Mouse (Mus musculus): Measurements from ENCODE around the gene Prl3c1. TPM values are rescaled to one million over a fixed set of nuclear protein-coding genes. Genes with fewer than 3 reads are reported as not detected.
"Not testable (repeated sequence)": the region's sequence is repeated elsewhere in the genome, so short reads cannot be mapped to it uniquely, and the experiment has no call there.

The Prl3c1 gene
- polyA plus RNA-seq (2015; fragmentation: Nextera tagmentation; extraction: Ambion mirVana): not detected in 2 replicates

GRCm38 (mm10) chr13:27196359-27196758, at the start of gene Prl3c1:
Prl3c1 (plus strand) TSS chr13:27196659.
- H3K9ac ChIP-seq: no peak within 1 kb of the TSS
- no peaks in the 10 kb centered on the region for H3K9me3 ChIP-seq (replicated peaks)
- H3K4me3 ChIP-seq: no peak within 1 kb of the TSS
- no peak within 1 kb of the TSS for H3K27ac ChIP-seq
- no peaks in the 10 kb centered on the region for H3K4me1 ChIP-seq (replicated peaks)
- no peaks in the 10 kb centered on the region for H3K36me3 ChIP-seq
- no peak within 1 kb of the TSS for H3K4me2 ChIP-seq
- H3K27me3 ChIP-seq: no peaks in the 10 kb centered on the region
- WGBS: 64% methylated on average over 1 of the region's 1 CpGs
- no peak for ATAC-seq (replicated peaks; ENCODE audit: insufficient number of reproducible peaks, insufficient read depth, low FRiP score, low read depth)

- Histone ChIP-seq H3K4me3 (no peak overlapping the region), H3K4me1 (replicated peaks) (no peaks in the 10 kb centered on the region), H3K27me3 (no peaks in the 10 kb centered on the region), H3K36me3 (no peaks in the 10 kb centered on the region), H3K4me2 (no peak overlapping the region), H3K27ac (no peak overlapping the region), H3K9ac (no peak overlapping the region), H3K9me3 (replicated peaks) (no peaks in the 10 kb centered on the region)
- no peak for ATAC-seq (replicated peaks; ENCODE audit: insufficient number of reproducible peaks, insufficient read depth, low FRiP score, low read depth)
- WGBS: 53% methylated on average over 1 of the region's 1 CpGs
These were observed 48.2 kb upstream of the Prl3c1 start for GRCm38 (mm10) chr13:27148264-27148663.

GRCm38 (mm10) chr13:27156490-27156889, 40.0 kb upstream of the Prl3c1 start, which contains the start of gene Prl3d3:
Prl3d3 (plus strand) TSS chr13:27156790.
- H3K9ac ChIP-seq; H3K27me3 ChIP-seq; H3K4me3 ChIP-seq; ATAC-seq (replicated peaks; ENCODE audit: insufficient number of reproducible peaks, insufficient read depth, low FRiP score, low read depth); H3K4me2 ChIP-seq; H3K27ac ChIP-seq; H3K36me3 ChIP-seq; H3K4me1 ChIP-seq (replicated peaks); H3K9me3 ChIP-seq (replicated peaks): not testable (repeated sequence)
- WGBS: 64% methylated on average over 3 of the region's 3 CpGs

- H3K27ac ChIP-seq: no peak within 1 kb of the TSS
- no peak for ATAC-seq (replicated peaks; ENCODE audit: insufficient number of reproducible peaks, insufficient read depth, low FRiP score, low read depth)
- WGBS: 96% methylated on average over 1 of the region's 1 CpGs
- H3K9ac ChIP-seq: no peak within 1 kb of the TSS
- no peaks in the 10 kb centered on the region for H3K4me1 ChIP-seq (replicated peaks)
- H3K36me3 ChIP-seq: no peaks in the 10 kb centered on the region
- H3K4me2 ChIP-seq: no peak within 1 kb of the TSS
- H3K9me3 ChIP-seq (replicated peaks): no peaks in the 10 kb centered on the region
- H3K4me3 ChIP-seq: no peak within 1 kb of the TSS
- H3K27me3 ChIP-seq: no peaks in the 10 kb centered on the region
These were observed 45.1 kb downstream of the Prl3c1 start, which contains the start of gene Prl3b1 for GRCm38 (mm10) chr13:27241547-27241946. Prl3b1 (plus strand) TSS chr13:27241847.

Other genes starting within 250 kb of the Prl3c1 start
- gene Prl, start 139.1 kb upstream of the Prl3c1 start, polyA plus RNA-seq (2015; fragmentation: Nextera tagmentation; extraction: Ambion mirVana): not detected in 2 replicates
- gene Prl3d1, start 102.5 kb upstream of the Prl3c1 start, polyA plus RNA-seq (2015; fragmentation: Nextera tagmentation; extraction: Ambion mirVana): not detected in 2 replicates
- gene Prl3d2, start 75.0 kb upstream of the Prl3c1 start, polyA plus RNA-seq (2015; fragmentation: Nextera tagmentation; extraction: Ambion mirVana): not detected in 2 replicates
- not detected in 2 replicates for gene Prl3d3, start 39.9 kb upstream of the Prl3c1 start, polyA plus RNA-seq (2015; fragmentation: Nextera tagmentation; extraction: Ambion mirVana)
- not detected in 2 replicates for gene Prl3b1, start 45.2 kb downstream of the Prl3c1 start, polyA plus RNA-seq (2015; fragmentation: Nextera tagmentation; extraction: Ambion mirVana)
- gene Prl3a1, start 62.8 kb downstream of the Prl3c1 start, polyA plus RNA-seq (2015; fragmentation: Nextera tagmentation; extraction: Ambion mirVana): not detected in 2 replicates
- gene Prl6a1, start 116.0 kb downstream of the Prl3c1 start, polyA plus RNA-seq (2015; fragmentation: Nextera tagmentation; extraction: Ambion mirVana): not detected in 2 replicates
- gene Prl8a2, start 149.0 kb downstream of the Prl3c1 start, polyA plus RNA-seq (2015; fragmentation: Nextera tagmentation; extraction: Ambion mirVana): not detected in 2 replicates
- not detected in 2 replicates for gene Prl2b1, start 194.2 kb downstream of the Prl3c1 start, polyA plus RNA-seq (2015; fragmentation: Nextera tagmentation; extraction: Ambion mirVana)
- not detected in 2 replicates for gene Prl8a6, start 242.0 kb downstream of the Prl3c1 start, polyA plus RNA-seq (2015; fragmentation: Nextera tagmentation; extraction: Ambion mirVana)